Mouse (Mus musculus) skeletal muscle tissue, adult 2 months (tissue): Measurements from ENCODE around the gene Kcnma1.

Experiments
- DNase-seq: peaks from one replicate; pipeline ENCODE4 v3.0.0-alpha.2; 2012; ENCODE audit warnings: low read depth, low spot score

The Kcnma1 gene

GRCm38 (mm10) chr14:23782845-23783609, 231.3 kb downstream of the Kcnma1 start:
- no peak for DNase-seq

DNA sequence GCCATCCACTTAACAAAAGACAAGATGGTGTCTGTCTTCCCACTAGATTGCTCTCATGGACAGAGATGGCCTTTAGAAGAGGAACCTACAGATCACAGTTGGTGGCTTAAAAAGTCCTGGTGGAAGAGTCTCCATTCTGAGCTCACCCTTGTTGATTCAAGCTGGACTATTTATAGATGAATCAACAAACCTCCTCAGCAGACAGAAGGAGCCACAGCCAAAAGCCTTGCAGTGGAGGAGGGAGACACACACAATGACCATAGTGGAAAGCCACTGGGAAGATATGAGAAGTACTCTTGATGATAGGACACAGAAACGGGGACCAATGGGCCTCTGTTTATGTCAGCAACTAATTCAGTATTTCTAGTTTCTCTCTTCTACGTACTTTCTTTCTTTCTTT, 239.7 kb downstream of the Kcnma1 start:
- DNase-seq: no peak

DNA sequence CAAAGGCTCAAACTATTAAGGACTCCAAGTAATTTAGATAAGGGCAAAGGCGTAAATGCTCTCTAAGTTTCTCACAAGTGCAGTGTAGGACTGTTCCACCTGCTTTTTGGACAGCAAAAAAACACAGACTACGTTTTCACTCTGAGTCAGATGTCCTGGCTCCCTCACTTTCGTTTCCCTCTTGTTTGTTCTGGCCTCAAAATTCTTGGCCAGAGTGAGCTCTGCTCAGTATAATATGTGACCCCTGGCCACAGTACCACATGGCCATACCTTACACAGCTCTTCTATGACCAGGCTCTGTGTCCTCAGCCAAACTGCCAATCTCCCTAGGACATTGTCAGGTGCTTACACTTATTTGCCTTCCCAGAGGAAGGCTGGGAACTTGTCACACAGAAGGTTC, 241.6 kb downstream of the Kcnma1 start:
- no peak for DNase-seq

DNA sequence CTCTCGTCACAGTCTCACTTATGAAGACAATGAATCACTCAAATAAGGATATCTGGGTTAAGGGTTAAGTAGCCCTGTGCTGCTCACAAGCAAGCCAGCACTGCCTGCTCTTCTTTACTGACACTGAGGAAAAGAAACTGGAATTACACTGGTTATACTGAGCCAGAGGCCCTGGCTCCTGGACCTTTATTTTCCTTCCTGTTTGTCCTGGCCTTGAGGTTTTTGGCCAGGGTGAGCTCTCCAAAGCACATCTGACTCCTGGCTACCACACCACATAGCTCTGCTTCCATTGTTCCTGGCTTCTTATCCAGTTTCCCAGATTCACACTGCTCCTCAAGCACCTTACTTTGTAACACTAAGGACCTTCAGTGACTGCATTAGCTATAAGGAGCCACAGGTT, 242.5 kb downstream of the Kcnma1 start:
- peak; percentile 36 for DNase-seq

- DNase-seq: no peak
Measured at GRCm38 (mm10) chr14:23762471-23762870, 251.8 kb downstream of the Kcnma1 start.

DNA sequence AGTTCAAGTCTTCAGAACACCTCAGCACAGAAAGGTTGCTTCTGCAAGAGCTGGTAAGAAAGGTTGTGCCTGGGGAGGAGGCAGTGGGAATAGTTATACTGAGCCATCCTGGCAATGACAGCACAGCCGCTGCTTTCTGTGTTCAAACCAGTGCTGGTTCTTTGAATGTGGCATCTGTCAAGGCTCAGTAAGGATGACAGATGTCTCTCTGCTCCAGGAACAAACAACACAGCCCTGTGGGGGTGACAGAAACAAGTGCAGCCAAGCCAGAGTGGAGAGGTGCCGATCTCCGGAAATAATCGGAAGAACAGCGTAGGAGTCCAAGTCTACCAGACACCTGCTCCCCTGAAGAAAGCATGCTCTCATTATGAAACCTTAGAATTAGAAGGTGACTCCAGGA, 254.7 kb downstream of the Kcnma1 start:
- DNase-seq: no peak

GRCm38 (mm10) chr14:23758421-23758820, 255.9 kb downstream of the Kcnma1 start:
- DNase-seq: no peak

DNA sequence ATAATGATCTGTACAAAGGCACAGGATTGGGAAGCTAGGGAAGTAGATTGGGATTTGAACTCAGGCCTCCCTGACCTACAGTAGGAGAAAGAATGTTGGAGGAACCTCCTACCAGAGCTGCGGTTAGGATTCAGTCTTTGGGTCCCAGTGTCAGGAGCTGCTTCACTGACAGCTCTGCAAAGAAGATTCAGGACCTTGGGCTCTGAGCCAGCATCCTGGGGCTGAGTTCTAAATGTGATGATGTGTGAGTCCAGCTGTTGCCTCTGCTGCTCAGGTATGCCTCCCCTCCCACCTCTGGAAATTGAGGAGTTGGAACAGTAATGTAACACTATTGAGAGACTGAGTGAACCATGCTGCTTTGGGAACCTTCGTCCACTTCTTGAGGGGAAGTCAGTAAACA, 266.3 kb downstream of the Kcnma1 start:
- no peak for DNase-seq

DNA sequence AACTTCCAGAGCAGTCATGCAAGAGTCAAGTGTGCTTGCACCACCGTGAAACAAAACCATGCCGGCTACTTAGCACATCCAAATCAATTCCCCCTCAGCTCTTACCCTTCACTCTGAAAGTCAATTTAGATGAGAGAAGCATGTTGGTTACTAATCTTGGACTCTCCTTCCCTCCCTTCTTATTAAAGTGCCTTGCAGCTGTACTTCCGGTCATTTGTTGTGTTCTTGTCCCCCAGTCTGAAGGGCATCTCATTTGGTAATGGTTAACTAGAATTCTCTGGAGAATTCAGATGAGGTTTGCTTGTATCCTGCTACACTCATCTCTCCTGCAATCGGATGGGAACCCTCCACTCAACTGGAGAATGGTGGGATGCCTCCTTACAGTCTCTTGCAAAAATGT, 267.3 kb downstream of the Kcnma1 start:
- DNase-seq: no peak

GRCm38 (mm10) chr14:23741531-23741930, 272.8 kb downstream of the Kcnma1 start:
- no peak for DNase-seq

- peak; percentile 15 for DNase-seq
Measured at GRCm38 (mm10) chr14:23734200-23734599, 280.1 kb downstream of the Kcnma1 start.

DNA sequence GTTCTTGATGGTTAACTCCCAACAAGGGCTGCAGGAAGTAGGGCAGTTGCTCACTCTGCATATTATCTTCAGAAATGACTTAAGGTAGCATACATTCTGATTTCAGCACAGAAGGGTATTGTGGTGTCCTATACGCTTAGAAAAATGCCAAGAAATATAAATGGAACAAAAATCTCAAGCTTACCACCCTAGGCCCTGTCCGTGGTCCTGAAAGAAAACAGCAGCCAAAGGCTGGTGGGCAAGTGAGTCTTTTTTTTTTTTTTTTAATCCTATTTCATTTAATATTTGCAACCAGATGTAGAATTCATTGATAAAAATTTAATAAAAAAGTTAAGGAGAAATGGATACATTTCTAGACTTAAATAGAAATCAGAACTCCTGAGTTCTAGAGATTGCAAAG, 284.9 kb downstream of the Kcnma1 start:
- DNase-seq: no peak

GRCm38 (mm10) chr14:23723701-23724430, 290.4 kb downstream of the Kcnma1 start:
- no peak for DNase-seq

- no peak for DNase-seq
Measured at GRCm38 (mm10) chr14:23719246-23719645, 295.0 kb downstream of the Kcnma1 start.

DNA sequence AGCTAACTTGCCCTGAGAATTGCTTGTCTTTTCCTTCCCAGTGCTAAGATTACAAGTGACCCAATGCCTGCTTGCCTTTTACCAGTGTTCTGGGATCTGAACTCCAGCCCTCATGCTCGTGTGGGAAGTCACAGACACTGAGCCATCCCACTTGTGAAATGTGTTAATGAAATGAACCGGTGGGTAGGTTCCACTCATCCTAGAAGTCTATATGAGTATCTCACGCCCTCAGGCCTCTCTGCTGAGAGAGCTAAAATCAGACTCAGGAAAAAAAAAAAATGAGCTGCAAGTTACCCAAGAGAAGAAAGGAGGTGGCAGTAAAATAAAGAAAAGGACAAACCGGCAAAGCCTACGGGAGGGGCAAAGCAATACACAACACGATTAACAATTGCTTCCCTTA, 295.6 kb downstream of the Kcnma1 start:
- no peak for DNase-seq

DNA sequence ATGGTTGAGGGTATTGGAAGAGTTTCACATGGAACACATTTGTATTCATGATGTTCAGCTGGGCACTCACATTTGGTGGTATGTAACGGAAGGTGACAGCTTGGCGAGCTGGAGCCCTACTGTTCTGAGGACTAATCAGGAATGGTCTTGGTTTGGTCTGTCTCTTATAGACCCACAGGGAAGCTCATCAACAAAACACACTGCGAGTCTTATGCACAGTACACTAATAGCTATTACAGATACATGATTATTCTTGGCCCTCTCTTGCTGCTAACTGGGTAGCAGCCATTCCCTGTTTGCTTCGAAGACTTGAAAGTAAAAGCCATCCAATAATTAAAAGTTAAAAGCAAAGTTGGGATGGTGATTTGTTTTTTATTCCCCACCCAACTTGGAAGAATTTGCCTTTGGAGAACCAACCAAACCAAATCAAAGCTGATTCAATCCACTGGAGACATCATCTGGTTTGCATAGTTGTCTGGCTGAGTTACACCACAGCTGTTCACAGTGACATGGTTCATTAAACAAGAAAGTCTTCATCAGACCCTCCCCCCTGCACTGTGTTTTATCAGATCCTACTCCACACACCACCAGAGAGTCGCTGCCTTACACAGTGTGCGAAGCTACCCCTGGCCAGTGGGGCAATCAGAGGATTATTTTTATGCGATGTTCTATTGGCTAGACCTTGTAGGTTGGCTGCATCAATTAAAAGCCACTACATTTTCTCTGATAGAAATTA, 299.7 kb downstream of the Kcnma1 start:
- DNase-seq: no peak

DNA sequence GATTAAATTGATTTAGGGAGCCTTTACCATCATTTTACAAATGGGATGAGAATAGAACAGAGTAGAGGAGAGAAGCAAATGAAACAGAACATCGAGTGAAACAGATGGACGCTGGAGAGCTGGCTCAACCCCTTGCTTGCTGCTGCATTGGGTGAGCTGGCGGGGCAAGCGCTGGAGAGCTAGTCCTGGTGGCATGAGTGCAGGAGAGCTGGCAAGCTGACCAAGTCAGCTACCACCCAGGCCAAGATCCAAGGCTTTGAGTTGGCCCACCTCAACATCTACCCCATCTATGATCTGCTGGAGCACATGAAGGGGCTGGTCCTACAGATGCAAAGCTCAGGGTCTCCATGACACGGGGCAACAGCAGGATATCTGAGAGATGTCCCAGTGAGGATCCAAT, 301.4 kb downstream of the Kcnma1 start:
- DNase-seq: no peak

DNA sequence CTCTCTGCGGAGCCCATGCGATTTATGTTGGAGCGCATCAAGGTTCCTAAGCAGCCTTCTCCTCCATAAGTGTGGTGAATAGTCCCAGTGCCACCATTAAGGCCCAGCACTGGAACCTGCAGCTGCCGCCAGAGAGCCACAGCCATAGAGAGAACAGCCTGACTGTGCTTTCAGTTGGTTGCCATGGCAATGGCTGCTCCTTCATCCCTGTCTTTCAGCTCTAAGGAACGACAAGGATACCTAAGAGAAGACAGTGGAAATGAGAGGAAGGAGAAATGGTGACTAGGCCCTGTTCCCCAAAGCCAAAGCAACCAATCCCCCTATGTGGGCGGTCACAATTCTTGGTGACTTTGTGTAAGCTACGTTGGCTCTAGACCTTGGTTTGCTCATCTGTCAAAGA, 303.3 kb downstream of the Kcnma1 start:
- DNase-seq: no peak

DNA sequence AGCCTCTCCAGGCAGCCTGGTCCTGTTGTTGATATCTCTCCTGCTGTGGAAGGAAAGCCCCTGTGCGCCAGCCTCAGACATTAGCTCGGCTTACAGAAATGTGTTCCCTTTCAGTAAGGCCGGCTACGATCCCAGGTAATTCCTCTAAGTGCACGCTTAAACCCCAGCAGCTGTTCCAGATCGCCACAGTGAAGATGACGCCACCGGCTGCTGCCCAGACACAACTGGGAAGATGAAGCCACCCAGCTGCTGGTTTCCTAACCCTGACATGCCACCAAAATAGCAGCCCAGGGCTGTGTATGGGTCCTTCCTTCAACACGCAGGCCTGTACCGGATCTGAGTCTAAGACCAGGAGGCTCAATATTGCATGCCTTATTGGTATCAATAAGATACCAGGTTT, 307.5 kb downstream of the Kcnma1 start:
- peak; percentile 71 for DNase-seq

DNA sequence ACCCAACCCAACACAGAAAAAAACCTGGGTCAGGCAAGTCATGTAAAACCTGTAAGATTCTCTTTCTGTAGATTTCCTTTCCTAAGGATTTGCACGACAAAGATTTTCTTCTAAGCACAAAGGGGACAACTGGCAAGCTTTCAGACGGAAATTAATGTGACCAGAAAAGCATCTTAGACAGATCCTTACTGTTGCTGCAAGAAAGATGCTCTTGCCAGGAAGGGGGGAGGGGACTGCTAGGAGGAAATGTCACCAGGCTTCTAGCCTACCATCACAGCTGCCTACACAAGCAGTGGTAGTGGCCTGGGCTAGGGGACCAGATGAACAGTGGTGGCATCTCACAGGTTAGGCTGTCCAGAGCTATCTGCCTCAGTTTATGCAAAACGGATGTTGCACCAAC, 308.6 kb downstream of the Kcnma1 start:
- no peak for DNase-seq

- DNase-seq: no peak
Measured at GRCm38 (mm10) chr14:23704303-23704702, 310.0 kb downstream of the Kcnma1 start.

GRCm38 (mm10) chr14:23696341-23696740, 317.9 kb downstream of the Kcnma1 start:
- peak; percentile 22 for DNase-seq

- DNase-seq: no peak
Measured at GRCm38 (mm10) chr14:23689681-23690080, 324.6 kb downstream of the Kcnma1 start.
